Mouse (Mus musculus) adrenal gland, adult 18-20 months (tissue): Measurements from ENCODE around the gene Rnase10. TPM values are rescaled to one million over a fixed set of nuclear protein-coding genes. Genes with fewer than 3 reads are reported as not detected.

Experiments
- total RNA-seq, 2 experiments: library from RNA; stranded (reverse); gene quantifications; 1 replicate in 1 of 2; 2 replicates in 1 of 2; pipeline ENCODE4 v1.2.3; 2021

The Rnase10 gene
- total RNA-seq, 2 experiments from 2014 or later, result not detected

Other genes with a start within 250 kb of the Rnase10 start
- 10 to 100 TPM; 29.0 to 35.5 TPM for gene Ttc5, start 222.2 kb upstream of the Rnase10 start, total RNA-seq
- not detected for gene Ccnb1ip1, start 200.0 kb upstream of the Rnase10 start, total RNA-seq
- 10 to 100 TPM; 21.0 to 22.7 TPM for gene Parp2, start 199.9 kb upstream of the Rnase10 start, total RNA-seq
- gene Tep1, start 137.2 kb upstream of the Rnase10 start, total RNA-seq, result 10 to 100 TPM; 22.2 to 25.2 TPM
- gene Klhl33, start 110.2 kb upstream of the Rnase10 start, total RNA-seq, result 1 to 10 TPM in 1 of 2 experiments, under 1 TPM in 1; 0.83 to 1.3 TPM
- 10 to 100 TPM; 48.9 to 51.3 TPM for gene Osgep, start 82.9 kb upstream of the Rnase10 start, total RNA-seq
- gene Apex1, start 82.8 kb upstream of the Rnase10 start, total RNA-seq, result 10 to 100 TPM; 50.7 to 66.7 TPM
- gene Pip4p1, start 76.9 kb upstream of the Rnase10 start, total RNA-seq, result 10 to 100 TPM; 54.8 to 63.0 TPM
- gene Pnp, start 76.7 kb upstream of the Rnase10 start, total RNA-seq, result 10 to 100 TPM; 35.0 to 40.3 TPM
- 10 to 100 TPM; 31.9 to 43.9 TPM for gene Gm49342, start 63.2 kb upstream of the Rnase10 start, total RNA-seq
- 1 to 10 TPM; 1.7 to 2.7 TPM for gene Pnp2, start 51.8 kb upstream of the Rnase10 start, total RNA-seq
- gene Rnase9, start 34.1 kb downstream of the Rnase10 start, total RNA-seq, result not detected
- not detected for gene Rnase11, start 42.4 kb downstream of the Rnase10 start, total RNA-seq
- gene Rnase12, start 49.9 kb downstream of the Rnase10 start, total RNA-seq, result not detected
- under 1 TPM in 1 of 2 experiments, not detected in 1; 0.03 TPM for gene Olfr750, start 66.7 kb downstream of the Rnase10 start, total RNA-seq
- gene Rnase4, start 83.3 kb downstream of the Rnase10 start, total RNA-seq, result 10 to 100 TPM; 44.8 to 61.9 TPM
- 1 to 10 TPM; 4.9 to 9.2 TPM for gene Ang, start 83.4 kb downstream of the Rnase10 start, total RNA-seq
- not detected for gene Eddm3b, start 106.7 kb downstream of the Rnase10 start, total RNA-seq
- gene Rnase6, start 116.2 kb downstream of the Rnase10 start, total RNA-seq, result 1 to 10 TPM; 1.3 to 2.0 TPM
- gene Rnase1, start 139.0 kb downstream of the Rnase10 start, total RNA-seq, result not detected
- gene Rnase2b, start 154.5 kb downstream of the Rnase10 start, total RNA-seq, result not detected
- gene Ang2, start 191.4 kb downstream of the Rnase10 start, total RNA-seq, result not detected
- gene Ear14, start 195.6 kb downstream of the Rnase10 start, total RNA-seq, result not detected
- gene Rnase2a, start 248.4 kb downstream of the Rnase10 start, total RNA-seq, result 10 to 100 TPM in 1 of 2 experiments, 1 to 10 TPM in 1; 6.0 to 29.4 TPM